Comparison of ENCODE assay signal across 27 mouse cellular contexts in genomic region chr16:20086976-20087375, GRCm38 (mm10). TPM values are rescaled to one million over a fixed set of nuclear protein-coding genes. Genes with fewer than 3 reads are reported as not detected.
DNase-seq lines count a peak whose midpoint lies in the region; ATAC-seq lines count a peak whose summit lies in the region.
"Had no signal": no experiment of that assay in that cellular context is flagged by ENCODE, and none has a peak within 500 bp of the region (broad histone marks: within the 10 kb centered on the region; RNA-seq: fewer than 3 reads in every experiment).

No protein-coding gene starts in this region.

- H3K4me3 ChIP-seq in intestine, embryonic 15.5 days (replicated peaks) = no peak overlapping the region
- H3K4me3 ChIP-seq: embryonic facial prominence, embryonic 13.5 days; erythroblast, embryonic 14.5 days; forebrain, embryonic 12.5 days; gastrocnemius, adult 2 months; heart, embryonic 15.5 days; kidney, embryonic 15.5 days; limb, embryonic 15.5 days; liver, embryonic 15.5 days; midbrain, embryonic 10.5 days; myocyte had no signal

- no peak overlapping the region for H3K4me2 ChIP-seq in intestine, embryonic 15.5 days (replicated peaks)
- H3K4me2 ChIP-seq: embryonic facial prominence, embryonic 13.5 days; forebrain, embryonic 12.5 days; heart, embryonic 15.5 days; kidney, embryonic 15.5 days; limb, embryonic 15.5 days; liver, embryonic 15.5 days had no signal

- no peak for ATAC-seq in intestine, embryonic 15.5 days
- ATAC-seq: midbrain, embryonic 16.5 days had no signal

- no peaks in the 10 kb centered on the region for H3K36me3 ChIP-seq in intestine, embryonic 15.5 days
- H3K36me3 ChIP-seq: embryonic facial prominence, embryonic 13.5 days; forebrain, embryonic 12.5 days; heart, embryonic 15.5 days; kidney, embryonic 15.5 days; limb, embryonic 15.5 days; liver, embryonic 15.5 days; midbrain, embryonic 10.5 days had no signal

- H3K27ac ChIP-seq in intestine, embryonic 15.5 days = no peak overlapping the region
- H3K27ac ChIP-seq: embryonic facial prominence, embryonic 13.5 days; forebrain, embryonic 12.5 days; gastrocnemius, adult 2 months; heart, embryonic 15.5 days; kidney, embryonic 15.5 days; limb, embryonic 15.5 days; liver, embryonic 15.5 days; macrophage; midbrain, embryonic 10.5 days had no signal

- 81% methylated on average over 5 of the region's 5 CpGs for WGBS in intestine, embryonic 15.5 days

- DNase-seq in left cerebral cortex, postnatal 25 days (ENCODE audit: low spot score in 2 of 2) = peak; percentile 28 to 52
- DNase-seq in left cerebral cortex, postnatal 4 days = no peak
- peak; percentile 74 for DNase-seq in layer of hippocampus, adult 11-12 months (ENCODE audit: low spot score)
- peak; percentile 52 for DNase-seq in layer of hippocampus, adult 9-10 months (ENCODE audit: low spot score)
- peak; percentile 23 to 32 for DNase-seq in right cerebral cortex, postnatal 36 days (ENCODE audit: low spot score in 2 of 2)
- DNase-seq in natural killer cell, adult 2 months (ENCODE audit: low spot score in 2 of 2) = no peak
- DNase-seq: adrenal gland, adult 2 months; B cell, adult 2 months; cerebellum, adult 2 months; cerebellum, postnatal 25 days; gastrocnemius, adult 2 months; heart, postnatal 36 days; kidney, adult 11 months; kidney, postnatal 4 days; thymus, postnatal 25 days had no signal

- H3K9me3 ChIP-seq in intestine, embryonic 15.5 days = no peaks in the 10 kb centered on the region
- H3K9me3 ChIP-seq: embryonic facial prominence, embryonic 13.5 days; forebrain, embryonic 12.5 days; heart, embryonic 15.5 days; kidney, embryonic 15.5 days; limb, embryonic 15.5 days; liver, embryonic 15.5 days; midbrain, embryonic 10.5 days had no signal

- H3K27me3 ChIP-seq in intestine, embryonic 15.5 days (replicated peaks) = no peaks in the 10 kb centered on the region
- H3K27me3 ChIP-seq: embryonic facial prominence, embryonic 13.5 days; forebrain, embryonic 12.5 days; heart, embryonic 15.5 days; kidney, embryonic 15.5 days; limb, embryonic 15.5 days; liver, embryonic 15.5 days had no signal

- intact Hi-C loops in left cerebral cortex, postnatal 25 days (cut with DNase I) = loop anchor here (5.0 kb wide), 1 partner anchor 360 kb away; no protein-coding TSS in a partner anchor
- intact Hi-C loops in left cerebral cortex, postnatal 4 days (cut with DNase I) = no loop called here

- H3K4me1 ChIP-seq in intestine, embryonic 15.5 days (replicated peaks) = no peaks in the 10 kb centered on the region
- H3K4me1 ChIP-seq: embryonic facial prominence, embryonic 13.5 days; forebrain, embryonic 12.5 days; kidney, embryonic 15.5 days; limb, embryonic 15.5 days; liver, embryonic 15.5 days had no signal

- no peak overlapping the region for H3K9ac ChIP-seq in intestine, embryonic 15.5 days
- H3K9ac ChIP-seq: embryonic facial prominence, embryonic 13.5 days; forebrain, embryonic 12.5 days; heart, embryonic 15.5 days; kidney, embryonic 15.5 days; limb, embryonic 15.5 days; liver, embryonic 15.5 days had no signal

RNA-seq across cellular contexts. Expression of gene Klhl24, which starts 10.4 kb away (rescaled TPM):
- total RNA-seq in left cerebral cortex, postnatal 25 days (2021) = 10 to 100 TPM; 82.0 to 86.4 TPM
- total RNA-seq in left cerebral cortex, postnatal 4 days (2021) = 10 to 100 TPM; 73.1 to 73.4 TPM
- 17.9 and 22.1 TPM in 2 replicates for polyA plus RNA-seq in intestine, embryonic 15.5 days (2015; fragmentation: Nextera tagmentation; extraction: Ambion mirVana)

RNA-seq across cellular contexts. Expression of gene Yeats2, which starts 53.9 kb away (rescaled TPM):
- total RNA-seq in left cerebral cortex, postnatal 25 days (2021) = 10 to 100 TPM; 36.4 to 37.9 TPM
- 10 to 100 TPM; 61.1 to 65.8 TPM for total RNA-seq in left cerebral cortex, postnatal 4 days (2021)
- 21.7 and 22.7 TPM in 2 replicates for polyA plus RNA-seq in intestine, embryonic 15.5 days (2015; fragmentation: Nextera tagmentation; extraction: Ambion mirVana)

Comparison
In these comparisons a context has a peak if more than half of its experiments do, and no peak if none do; other contexts are left out.
1. DNase-seq: peak in left cerebral cortex, postnatal 25 days (2 of 2), layer of hippocampus, adult 11-12 months (single experiment), layer of hippocampus, adult 9-10 months (single experiment) and right cerebral cortex, postnatal 36 days (2 of 2); none in left cerebral cortex, postnatal 4 days (single experiment) and natural killer cell, adult 2 months (0 of 2).